Mouse (Mus musculus): Measurements from ENCODE around the gene Ky.

GRCm38 (mm10) chr9:102505700-102506585 is at the start of gene Ky:
- TF ChIP-seq CTCF (IDR thresholded peaks at IDR 0.05; ENCODE audit: low read depth, low read length) = no peak
- no peak for TF ChIP-seq POLR2A (IDR thresholded peaks at IDR 0.05; ENCODE audit: borderline replicate concordance, low read depth, low read length)
